Mouse (Mus musculus): Measurements from ENCODE around the gene Gm884.

DNA sequence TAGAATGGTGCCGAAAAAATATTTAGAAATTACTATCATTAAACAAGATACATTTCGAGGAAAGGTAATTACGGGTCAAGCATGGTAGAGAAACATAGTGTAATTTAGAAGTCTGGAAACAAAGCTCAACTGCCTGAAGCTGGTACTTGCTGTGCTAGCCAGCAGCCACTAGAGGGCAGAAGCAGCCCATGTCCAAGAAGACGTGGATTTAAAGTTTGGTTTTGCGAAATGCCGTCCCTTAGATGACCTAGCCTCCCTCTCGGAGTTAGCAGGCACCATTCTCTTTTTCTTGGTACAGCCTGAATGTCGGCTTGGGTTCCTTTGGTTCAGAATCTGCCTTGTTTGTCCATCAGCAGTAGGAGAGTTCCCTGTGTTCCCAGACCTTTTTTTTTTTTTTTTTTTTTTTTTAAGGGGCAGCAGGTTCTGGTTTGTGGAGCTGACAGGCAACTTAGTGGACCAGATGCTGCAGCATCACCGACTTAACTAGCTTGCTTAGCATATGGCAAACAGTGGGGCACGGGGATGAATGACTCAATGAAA, 18.5 kb upstream of the Gm884 start:
- TF ChIP-seq GATA1 (IDR thresholded peaks at IDR 0.05; ENCODE audit: low read length) (no peak), TAL1 (IDR thresholded peaks at IDR 0.05; ENCODE audit: low read length) (no peak)
